ENCODE assay signal across 18 mouse cellular contexts in genomic region chr17:30331380-30331779, GRCm38 (mm10).
DNase-seq lines count a peak whose midpoint lies in the region; ATAC-seq lines count a peak whose summit lies in the region.
"Had no signal": no experiment of that assay in that cellular context is flagged by ENCODE, and none has a peak within 500 bp of the region (broad histone marks: within the 10 kb centered on the region; RNA-seq: fewer than 3 reads in every experiment).

No protein-coding gene starts in this region.

- peaks cover 12% of the 10 kb centered on the region; the same call in 1 of the 2 replicates for H3K4me1 ChIP-seq in midbrain, embryonic 11.5 days (ENCODE audit: control insufficient read depth, insufficient read depth, low read length)
- 0 out of 2 replicates have a peak, but pooled peaks cover 3% of the 10 kb centered on the region for H3K4me1 ChIP-seq in midbrain, embryonic 14.5 days (ENCODE audit: control insufficient read depth, insufficient read depth, low read length)

- no peak overlapping the region for H3K4me2 ChIP-seq in midbrain, embryonic 11.5 days
- no peak overlapping the region for H3K4me2 ChIP-seq in midbrain, embryonic 14.5 days (ENCODE audit: low read length)
- H3K4me2 ChIP-seq: embryonic facial prominence, embryonic 12.5 days; forebrain, embryonic 13.5 days; forebrain, embryonic 15.5 days had no signal

- H3K36me3 ChIP-seq in midbrain, embryonic 11.5 days (ENCODE audit: control insufficient read depth, insufficient read depth, low read length): no peaks in the 10 kb centered on the region
- H3K36me3 ChIP-seq in midbrain, embryonic 14.5 days (ENCODE audit: control insufficient read depth, insufficient read depth, low read length): no peaks in the 10 kb centered on the region
- H3K36me3 ChIP-seq: embryonic facial prominence, embryonic 10.5 days; embryonic facial prominence, embryonic 12.5 days; forebrain, embryonic 15.5 days had no signal

- ATAC-seq in midbrain, embryonic 11.5 days (ENCODE audit: low FRiP score): no peak
- ATAC-seq in midbrain, embryonic 14.5 days (ENCODE audit: low FRiP score, low TSS enrichment): no peak
- ATAC-seq: forebrain, embryonic 13.5 days; forebrain, embryonic 15.5 days; forebrain, postnatal 0 days had no signal

- H3K9me3 ChIP-seq in midbrain, embryonic 11.5 days (ENCODE audit: control insufficient read depth, low read length): no peaks in the 10 kb centered on the region
- no peaks in the 10 kb centered on the region for H3K9me3 ChIP-seq in midbrain, embryonic 14.5 days (ENCODE audit: control insufficient read depth, low read length)
- H3K9me3 ChIP-seq: embryonic facial prominence, embryonic 10.5 days; embryonic facial prominence, embryonic 12.5 days; forebrain, embryonic 13.5 days; forebrain, embryonic 15.5 days had no signal

- peak; percentile 14 for DNase-seq in gastrocnemius, postnatal 10 days
- no peak for DNase-seq in gastrocnemius, postnatal 4 days (ENCODE audit: low spot score in 2 of 2)
- peak; percentile 75 for DNase-seq in midbrain, embryonic 11.5 days (ENCODE audit: low spot score, missing footprints)
- no peak for DNase-seq in midbrain, embryonic 14.5 days
- DNase-seq in cerebellum, postnatal 14 days: no peak
- DNase-seq: adrenal gland, adult 2 months; adrenal gland, postnatal 10 days; adrenal gland, postnatal 25 days; cerebellum, adult 11 months; cerebellum, adult 18-20 months; cerebellum, adult 8-10 months; cerebellum, adult 9-11 months; cerebellum, postnatal 25 days; forebrain, postnatal 0 days had no signal

- H3K27me3 ChIP-seq in midbrain, embryonic 11.5 days (ENCODE audit: control insufficient read depth, insufficient read depth, low read length): no peaks in the 10 kb centered on the region
- H3K27me3 ChIP-seq in midbrain, embryonic 14.5 days (ENCODE audit: control insufficient read depth, insufficient read depth, low read length): no peaks in the 10 kb centered on the region
- H3K27me3 ChIP-seq: embryonic facial prominence, embryonic 12.5 days; forebrain, embryonic 13.5 days; forebrain, embryonic 15.5 days had no signal

- WGBS in midbrain, embryonic 11.5 days: 67% methylated on average over 6 of the region's 6 CpGs
- WGBS in midbrain, embryonic 14.5 days: 66% methylated on average over 6 of the region's 6 CpGs

- H3K9ac ChIP-seq in midbrain, embryonic 11.5 days (ENCODE audit: low read length): no peak overlapping the region
- H3K9ac ChIP-seq in midbrain, embryonic 14.5 days (replicated peaks; ENCODE audit: low read length): no peak overlapping the region
- H3K9ac ChIP-seq: embryonic facial prominence, embryonic 12.5 days; forebrain, embryonic 13.5 days; forebrain, embryonic 15.5 days; forebrain, postnatal 0 days had no signal

- H3K27ac ChIP-seq in midbrain, embryonic 11.5 days (ENCODE audit: low read depth, low read length): no peak overlapping the region
- no peak overlapping the region for H3K27ac ChIP-seq in midbrain, embryonic 14.5 days (replicated peaks; ENCODE audit: low read depth, low read length)
- H3K27ac ChIP-seq: embryonic facial prominence, embryonic 10.5 days; embryonic facial prominence, embryonic 12.5 days; forebrain, embryonic 13.5 days; forebrain, embryonic 15.5 days had no signal

- H3K4me3 ChIP-seq in midbrain, embryonic 11.5 days (ENCODE audit: low read depth, low read length): no peak overlapping the region
- no peak overlapping the region for H3K4me3 ChIP-seq in midbrain, embryonic 14.5 days (replicated peaks; ENCODE audit: low read depth, low read length)
- H3K4me3 ChIP-seq: embryonic facial prominence, embryonic 10.5 days; embryonic facial prominence, embryonic 12.5 days; forebrain, embryonic 13.5 days; forebrain, embryonic 15.5 days had no signal

Comparison
In these comparisons a context has a peak if more than half of its experiments do, and no peak if none do; other contexts are left out.
1. DNase-seq: peak in gastrocnemius, postnatal 10 days (single experiment) and midbrain, embryonic 11.5 days (single experiment); none in gastrocnemius, postnatal 4 days (0 of 2), midbrain, embryonic 14.5 days (single experiment) and cerebellum, postnatal 14 days (0 of 2).